ENCODE assay signal across 15 mouse cellular contexts in the genomic region with DNA sequence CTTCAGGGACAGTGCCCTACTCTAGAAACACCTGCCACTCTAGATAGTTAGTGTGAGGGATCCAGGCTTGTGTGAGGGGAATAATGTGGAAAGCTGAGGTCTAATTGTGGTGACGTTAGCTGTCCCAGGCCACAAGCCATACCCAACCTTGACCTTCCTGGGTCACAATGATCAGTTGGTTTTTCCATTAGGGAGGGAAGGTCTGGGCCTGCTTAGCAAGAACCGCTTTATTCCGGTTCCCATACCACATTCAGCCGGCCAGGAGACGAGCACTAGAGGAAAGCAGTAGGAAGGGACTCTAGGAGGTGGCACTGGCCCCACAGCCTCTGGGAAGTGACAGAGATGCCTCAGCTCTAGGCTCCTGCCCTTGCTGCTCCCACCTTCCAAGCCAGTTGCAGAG. TPM values are rescaled to one million over a fixed set of nuclear protein-coding genes. Genes with fewer than 3 reads are reported as not detected.
"Had no signal": no experiment of that assay in that cellular context is flagged by ENCODE, and none has a peak within 500 bp of the region (broad histone marks: within the 10 kb centered on the region; RNA-seq: fewer than 3 reads in every experiment).

No protein-coding gene starts in this region.

- H3K4me2 ChIP-seq: limb, embryonic 12.5 days; liver, embryonic 13.5 days; lung, embryonic 15.5 days; neural tube, embryonic 15.5 days had no signal

- H3K9ac ChIP-seq: limb, embryonic 12.5 days; liver, embryonic 13.5 days; liver, postnatal 0 days; lung, embryonic 15.5 days; neural tube, embryonic 15.5 days had no signal

- ATAC-seq: intestine, postnatal 0 days; liver, postnatal 0 days had no signal

- H3K4me3 ChIP-seq: limb, embryonic 12.5 days; liver, embryonic 13.5 days; lung, embryonic 15.5 days; myocyte; neural tube, embryonic 15.5 days had no signal

- H3K27ac ChIP-seq: limb, embryonic 12.5 days; liver, embryonic 13.5 days; lung, embryonic 15.5 days; neural tube, embryonic 15.5 days had no signal

- H3K4me1 ChIP-seq: liver, embryonic 13.5 days had no signal

- DNase-seq: layer of hippocampus, adult 9-11 months; layer of hippocampus, postnatal 36 days; liver; liver, embryonic 13.5 days; liver, postnatal 0 days; lung, postnatal 14 days; midbrain, embryonic 14.5 days; right cerebral cortex, adult 18-20 months; thymus, adult 18-20 months; thymus, postnatal 14 days had no signal

- H3K9me3 ChIP-seq: limb, embryonic 12.5 days; liver, embryonic 13.5 days; lung, embryonic 15.5 days; neural tube, embryonic 15.5 days had no signal

- H3K27me3 ChIP-seq: neural tube, embryonic 15.5 days had no signal

- H3K36me3 ChIP-seq: limb, embryonic 12.5 days; liver, embryonic 13.5 days; lung, embryonic 15.5 days had no signal

RNA-seq across cellular contexts. Expression of gene Fam92b, which starts 13.2 kb away (rescaled TPM):
- polyA plus RNA-seq: intestine, postnatal 0 days; limb, embryonic 12.5 days; liver, embryonic 13.5 days; liver, postnatal 0 days; myocyte had no signal
